Mouse (Mus musculus) CH12.LX (cell line): ENCODE results near the gene Amh. TPM values are rescaled to one million over a fixed set of nuclear protein-coding genes. Genes with fewer than 3 reads are reported as not detected.

Source experiments
- DNase-seq: peaks from one replicate; pipeline ENCODE4 v3.0.0-alpha.2; 2013; ENCODE audit errors: extremely low read depth
- H3K27ac ChIP-seq: 2 replicates; pipeline ENCODE4 v1.5.1; 2012; ENCODE audit warnings: low read depth, mild to moderate bottlenecking, control low read depth, moderate library complexity; ENCODE audit not compliant: insufficient read depth
- H3K27me3 ChIP-seq: replicated peaks from 2 replicates; pipeline ENCODE3; 2012; ENCODE audit warnings: inconsistent platforms
- H3K36me3 ChIP-seq, 2 experiments: replicated peaks in 1 of 2; 2 replicates each; pipeline versions ENCODE3 to v1.6.1; 2012; ENCODE audit warnings: inconsistent platforms in 1 of 2, low read length in 1 of 2, mild to moderate bottlenecking in 1 of 2, mixed read lengths in 1 of 2, moderate library complexity in 1 of 2; ENCODE audit not compliant: control insufficient read depth in 1 of 2, insufficient read depth in 1 of 2
- H3K4me1 ChIP-seq, 2 experiments: 2 replicates each; pipeline ENCODE4 v1.6.1; 2012; ENCODE audit warnings: inconsistent platforms in 1 of 2, moderate library complexity in 1 of 2; ENCODE audit not compliant: insufficient read depth in 2 of 2, control insufficient read depth in 1 of 2
- H3K4me2 ChIP-seq: 2 replicates; pipeline ENCODE4 v1.6.1; 2012; ENCODE audit warnings: low read depth, mild to moderate bottlenecking, control low read depth; ENCODE audit not compliant: poor library complexity, insufficient read depth, severe bottlenecking
- H3K4me3 ChIP-seq, 3 experiments: fragments of 150-350 bp in 1 of 3; sonication (generic) in 1 of 3; replicated peaks in 1 of 3; 2 replicates each; pipeline versions ENCODE3 to v1.5.1; 2011 to 2012; ENCODE audit warnings: low read depth in 2 of 3, low read length in 2 of 3, mild to moderate bottlenecking in 2 of 3, moderate library complexity in 2 of 3, control low read depth in 1 of 3, improper control_type of control experiment in 1 of 3, inconsistent platforms in 1 of 3, mixed read lengths in 1 of 3; ENCODE audit not compliant: poor library complexity in 1 of 3
- H3K79me2 ChIP-seq: replicated peaks from 2 replicates; pipeline ENCODE4 v1.6.1; 2012; ENCODE audit warnings: mild to moderate bottlenecking, moderate library complexity; ENCODE audit not compliant: control insufficient read depth, poor library complexity, insufficient read depth, severe bottlenecking; ENCODE audit errors: extremely low read depth
- H3K9ac ChIP-seq: 2 replicates; pipeline ENCODE4 v1.6.1; 2012; ENCODE audit warnings: low read depth, mild to moderate bottlenecking, control low read depth, moderate library complexity; ENCODE audit not compliant: insufficient read depth
- H3K9me3 ChIP-seq: replicated peaks from 2 replicates; pipeline ENCODE3; 2012; ENCODE audit warnings: low read length, inconsistent platforms, mixed read lengths
- BHLHE40 ChIP-seq: IDR thresholded peaks from 2 replicates; pipeline ENCODE4 v1.6.1; 2011; ENCODE audit warnings: mild to moderate bottlenecking, low read depth, low read length, improper control_type of control experiment
- CHD2 ChIP-seq: IDR thresholded peaks from 2 replicates; pipeline ENCODE4 v1.6.1; 2011; ENCODE audit warnings: low read length, improper control_type of control experiment
- CTCF ChIP-seq, 2 experiments: IDR thresholded peaks in 1 of 2; conservative IDR thresholded peaks in 1 of 2; 2 replicates each; pipeline ENCODE4 v1.5.1; 2011 to 2012; ENCODE audit warnings: low read depth in 2 of 2, low read length in 2 of 2, improper control_type of control experiment in 1 of 2, inconsistent platforms in 1 of 2, mild to moderate bottlenecking in 1 of 2, moderate library complexity in 1 of 2
- E2F4 ChIP-seq: IDR thresholded peaks from 2 replicates; pipeline ENCODE4 v1.6.1; 2011; ENCODE audit warnings: low read depth, low read length, improper control_type of control experiment; ENCODE audit not compliant: insufficient replicate concordance
- ELF1 ChIP-seq: IDR thresholded peaks from 2 replicates; pipeline ENCODE4 v1.6.1; 2014; ENCODE audit warnings: low read depth, mild to moderate bottlenecking, inconsistent platforms, low read length, improper control_type of control experiment
- ETS1 ChIP-seq: conservative IDR thresholded peaks from 2 replicates; pipeline ENCODE4 v1.6.1; 2012; ENCODE audit warnings: low read depth, mild to moderate bottlenecking, inconsistent platforms, low read length, improper control_type of control experiment, moderate library complexity
- HCFC1 ChIP-seq: IDR thresholded peaks from 2 replicates; pipeline ENCODE4 v1.6.1; 2012; ENCODE audit warnings: low read depth, mild to moderate bottlenecking, inconsistent platforms, low read length, improper control_type of control experiment
- JUN ChIP-seq: IDR thresholded peaks from 2 replicates; pipeline ENCODE4 v1.6.1; 2011; ENCODE audit warnings: low read depth, mild to moderate bottlenecking, low read length, improper control_type of control experiment, moderate library complexity; ENCODE audit not compliant: insufficient read depth
- JUND ChIP-seq: conservative IDR thresholded peaks from 2 replicates; pipeline ENCODE4 v1.6.1; 2011; ENCODE audit warnings: low read depth, low read length, improper control_type of control experiment
- KAT2A ChIP-seq: IDR thresholded peaks from 2 replicates; pipeline ENCODE4 v1.6.1; 2012; ENCODE audit warnings: low read length, improper control_type of control experiment, inconsistent platforms; ENCODE audit not compliant: insufficient replicate concordance
- MAX ChIP-seq: IDR thresholded peaks from 2 replicates; pipeline ENCODE4 v1.6.1; 2011; ENCODE audit warnings: low read length, improper control_type of control experiment
- MAZ ChIP-seq: IDR thresholded peaks from 2 replicates; pipeline ENCODE4 v1.6.1; 2012; ENCODE audit warnings: low read depth, mild to moderate bottlenecking, inconsistent platforms, low read length, improper control_type of control experiment, moderate library complexity
- MEF2A ChIP-seq: IDR thresholded peaks from 2 replicates; pipeline ENCODE4 v1.6.1; 2014; ENCODE audit warnings: low read depth, mild to moderate bottlenecking, inconsistent platforms, low read length, improper control_type of control experiment, borderline replicate concordance
- MXI1 ChIP-seq: IDR thresholded peaks from 2 replicates; pipeline ENCODE4 v1.6.1; 2011; ENCODE audit warnings: mild to moderate bottlenecking, low read depth, low read length, improper control_type of control experiment
- MYC ChIP-seq: IDR thresholded peaks from 2 replicates; pipeline ENCODE4 v1.6.1; 2011; ENCODE audit warnings: low read depth, mild to moderate bottlenecking, improper control_type of control experiment, low read length
- NELFE ChIP-seq: IDR thresholded peaks from 2 replicates; pipeline ENCODE4 v1.6.1; 2011; ENCODE audit warnings: low read depth, low read length, improper control_type of control experiment
- NRF1 ChIP-seq: IDR thresholded peaks from 2 replicates; pipeline ENCODE4 v1.6.1; 2014; ENCODE audit warnings: low read depth, mild to moderate bottlenecking, inconsistent platforms, low read length, improper control_type of control experiment, moderate library complexity
- POLR2A ChIP-seq: IDR thresholded peaks from 2 replicates; pipeline ENCODE4 v1.6.1; 2011; ENCODE audit warnings: low read depth, mild to moderate bottlenecking, improper control_type of control experiment, low read length
- POLR2AphosphoS2 ChIP-seq: IDR thresholded peaks from 2 replicates; pipeline ENCODE4 v1.6.1; 2011; ENCODE audit warnings: low read depth, low read length, improper control_type of control experiment
- RAD21 ChIP-seq: IDR thresholded peaks from 2 replicates; pipeline ENCODE4 v1.6.1; 2011; ENCODE audit warnings: low read depth, mild to moderate bottlenecking, low read length, improper control_type of control experiment, moderate library complexity
- SIN3A ChIP-seq: IDR thresholded peaks from 2 replicates; pipeline ENCODE4 v1.6.1; 2012; ENCODE audit warnings: low read length, improper control_type of control experiment, inconsistent platforms
- TBP ChIP-seq: conservative IDR thresholded peaks from 2 replicates; pipeline ENCODE4 v1.6.1; 2011; ENCODE audit warnings: low read depth, low read length, improper control_type of control experiment
- TCF12 ChIP-seq: IDR thresholded peaks from 2 replicates; pipeline ENCODE4 v1.6.1; 2014; ENCODE audit warnings: low read depth, mild to moderate bottlenecking, inconsistent platforms, low read length, improper control_type of control experiment
- USF1 ChIP-seq: IDR thresholded peaks from 2 replicates; pipeline ENCODE4 v1.6.1; 2014; ENCODE audit warnings: low read depth, mild to moderate bottlenecking, inconsistent platforms, low read length, improper control_type of control experiment
- ZKSCAN1 ChIP-seq: IDR thresholded peaks from 2 replicates; pipeline ENCODE4 v1.6.1; 2012; ENCODE audit warnings: low read depth, inconsistent platforms, low read length, improper control_type of control experiment, borderline replicate concordance
- ZMIZ1 ChIP-seq: IDR thresholded peaks from 2 replicates; pipeline ENCODE4 v1.6.1; 2012; ENCODE audit warnings: low read depth, mild to moderate bottlenecking, inconsistent platforms, low read length, improper control_type of control experiment
- ZNF384 ChIP-seq: IDR thresholded peaks from 2 replicates; pipeline ENCODE4 v1.6.1; 2012; ENCODE audit warnings: low read depth, low read length, improper control_type of control experiment, inconsistent platforms
- dilution Hi-C: fragments of 300-500 bp; cut with MboI; formaldehyde crosslinking; loops from 2 replicates; pipeline ENCODE4 v1.14.3; 2020; ENCODE audit warnings: low sequenced_read_pairs; ENCODE audit not compliant: extremely low pct_unique_long_range_greater_than_20kb, extremely low pct_ligation_motif_present
- in situ Hi-C: fragments of 300-500 bp; cut with MboI; formaldehyde crosslinking; loops from 3 replicates; pipeline ENCODE4 v1.14.3; 2019; ENCODE audit warnings: low sequenced_read_pairs, low pct_ligation_motif_present, low pct_unique_long_range_greater_than_20kb, mixed read lengths
- polyA plus RNA-seq: library from polyadenylated mRNA; unstranded; fragments of >175 nt; gene quantifications from 2 replicates; pipeline ENCODE4 v1.2.1, GENCODE M21; 2012; ENCODE audit warnings: low read depth; ENCODE audit not compliant: insufficient read length
- total RNA-seq, 2 experiments: library from RNA; depleted of rRNA; stranded (reverse); fragments of 300-350 nt in 1 of 2; fragments of >200 nt in 1 of 2; gene quantifications; 2 replicates each; pipeline ENCODE4 v1.2.3; 2012 to 2014

The Amh gene
- total and polyA plus RNA-seq, 3 experiments: 0.43 to 1.1 (median 0.59) TPM

DNA sequence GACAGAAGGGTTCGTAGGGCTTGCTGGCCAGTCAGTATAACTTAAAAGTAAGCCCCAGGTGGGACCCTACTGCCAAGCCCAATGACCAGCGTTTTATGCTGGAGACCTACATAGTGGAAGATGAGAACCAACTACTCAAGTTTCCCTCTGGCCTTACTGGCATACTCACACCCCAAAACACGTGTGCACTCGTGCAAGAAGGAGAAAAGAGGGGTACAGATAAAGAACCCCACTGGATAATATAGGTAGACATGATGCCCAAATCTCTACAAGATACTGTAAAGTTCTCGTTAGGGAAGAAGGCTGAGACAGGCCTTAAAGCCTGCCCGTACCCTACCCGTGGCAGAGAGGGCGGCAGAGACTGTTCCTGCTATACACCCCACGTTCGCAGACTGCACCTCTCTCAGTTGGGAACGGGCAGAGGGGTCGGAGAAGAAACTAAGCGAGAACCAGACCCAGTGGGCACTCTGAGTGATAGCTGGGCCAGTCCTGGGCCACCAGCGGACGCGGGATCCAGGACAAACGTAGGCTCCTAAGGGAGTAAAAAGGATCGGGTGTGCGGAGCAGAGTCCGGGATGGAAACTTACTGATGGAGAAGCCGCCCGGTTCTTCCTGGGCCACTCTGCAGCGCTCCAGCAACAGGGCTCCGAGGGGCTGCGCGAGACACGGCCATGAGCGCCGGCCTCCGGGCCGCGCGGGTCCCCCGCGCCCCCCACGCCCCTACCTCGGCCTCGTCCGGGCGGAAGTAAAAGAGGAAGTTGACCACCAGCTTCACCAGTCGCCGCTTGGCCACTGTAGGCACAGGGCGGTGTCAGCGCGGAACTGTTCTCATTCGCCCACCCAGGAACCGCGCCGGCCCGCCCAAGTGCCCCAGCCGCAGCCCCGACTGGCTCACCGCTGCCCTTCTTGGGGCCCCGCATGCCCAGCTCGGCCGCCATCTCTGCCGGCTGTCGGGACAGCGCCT is 7.6 kb upstream of the Amh start:
- peaks cover 47% of the 10 kb centered on the region for H3K79me2 ChIP-seq
- dilution Hi-C loops (no loop called here), in situ Hi-C loops (loop anchor here (5.0 kb wide), 1 partner anchor 35 kb away; no protein-coding TSS in a partner anchor)
- TF ChIP-seq JUN: no peak
- no peak for TF ChIP-seq CTCF (conservative IDR thresholded peaks at IDR 0.05 in 1 of 2, IDR thresholded peaks at IDR 0.05 in 1 of 2; ENCODE audit: low read depth in 2 of 2, low read length in 2 of 2)
- 0 out of 2 replicates have a peak, but pooled peaks have one; percentile 17 for TF ChIP-seq BHLHE40
- TF ChIP-seq MXI1: 0 out of 2 replicates have a peak, but pooled peaks have one; percentile 3
- no peak; the same call in 1 of the 2 replicates for TF ChIP-seq SIN3A
- peak; percentile 65 for TF ChIP-seq HCFC1
- TF ChIP-seq ELF1: peak; percentile 61
- TF ChIP-seq MEF2A: no peak
- no peak for TF ChIP-seq USF1
- 0 out of 2 replicates have a peak, but pooled peaks have one; percentile 28 for TF ChIP-seq MYC
- TF ChIP-seq JUND: no peak
- no peak for TF ChIP-seq NRF1
- 0 out of 2 replicates have a peak, but pooled peaks have one; percentile 20 for TF ChIP-seq MAX
- no peak for TF ChIP-seq ZNF384
- no peak for TF ChIP-seq ETS1
- peak overlapping the region; percentile 75 for H3K4me2 ChIP-seq
- H3K9me3 ChIP-seq: no peaks in the 10 kb centered on the region
- H3K4me1 ChIP-seq: peaks cover 10 to 33% of the 10 kb centered on the region in 2 experiments
- no peaks in the 10 kb centered on the region for H3K27me3 ChIP-seq
- peak overlapping the region; percentile 91 for H3K27ac ChIP-seq
- DNase-seq: peak; percentile 52
- peak overlapping the region; percentile 68 to 94 (median 87) for H3K4me3 ChIP-seq
- peak overlapping the region; percentile 89 for H3K9ac ChIP-seq
- H3K36me3 ChIP-seq: peaks cover 52 to 68% of the 10 kb centered on the region in 2 experiments

DNA sequence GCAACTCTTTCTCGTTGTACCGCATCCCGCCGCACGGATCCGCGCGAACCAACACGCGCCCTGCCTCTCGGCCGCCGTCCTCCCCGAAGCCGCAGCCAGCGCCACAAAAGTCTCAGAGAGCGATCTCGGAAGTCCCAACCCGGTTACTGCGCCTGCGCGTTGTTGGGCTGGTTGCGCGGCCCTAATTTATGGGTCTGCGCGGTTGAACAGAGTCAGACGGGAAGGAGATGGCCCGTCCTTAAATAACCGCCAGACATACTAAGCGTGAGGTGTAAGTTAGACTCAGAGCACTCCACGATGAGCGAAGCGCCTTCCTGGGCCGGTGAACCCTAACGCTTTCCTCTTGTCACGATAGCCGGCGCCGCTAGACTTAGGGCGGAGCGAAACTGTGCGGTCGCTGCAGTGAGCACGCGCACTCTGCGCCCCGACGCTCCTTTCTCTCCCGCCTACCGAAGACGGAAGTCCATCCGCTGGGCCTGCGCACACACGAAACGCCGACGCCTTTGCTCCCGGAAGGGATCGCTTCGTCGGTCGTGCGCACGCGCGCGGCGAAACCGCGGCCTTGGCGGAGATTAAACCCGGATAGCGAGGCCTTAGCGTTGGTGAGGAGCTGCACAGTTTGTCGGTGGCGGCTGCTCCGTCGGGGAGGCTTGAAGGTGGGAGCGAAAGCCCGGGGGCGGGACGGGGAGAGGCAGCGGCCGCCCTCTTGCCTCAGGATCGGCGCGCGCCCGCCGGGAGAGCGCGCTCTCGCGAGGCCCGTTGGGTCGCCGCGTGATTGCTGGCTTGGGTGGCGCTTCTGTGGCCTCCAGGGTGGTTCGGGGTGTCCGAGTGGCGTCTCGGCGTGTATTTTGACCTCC is 6.7 kb upstream of the Amh start, which contains the start of the genes Sf3a2 and Plekhj1:
Gene Sf3a2, plus strand, starts transcription at position 49 of the 857 bp plus-strand sequence.
Gene Plekhj1, minus strand, starts transcription at position 477 of the 857 bp plus-strand sequence.
- no peaks in the 10 kb centered on the region for H3K27me3 ChIP-seq
- peak within 1 kb of the TSS; percentile 68 to 94 (median 87) for H3K4me3 ChIP-seq
- peak within 1 kb of the TSS; percentile 99 for H3K9ac ChIP-seq
- H3K27ac ChIP-seq: peak within 1 kb of the TSS; percentile 91
- dilution Hi-C loops: no loop called here
- no peaks in the 10 kb centered on the region for H3K9me3 ChIP-seq
- in situ Hi-C loops: loop anchor here (5.0 kb wide), 1 partner anchor 36 kb away; no protein-coding TSS in a partner anchor
- peaks cover 52 to 68% of the 10 kb centered on the region in 2 experiments for H3K36me3 ChIP-seq
- H3K79me2 ChIP-seq: peaks cover 47% of the 10 kb centered on the region
- peaks cover 10 to 33% of the 10 kb centered on the region in 2 experiments for H3K4me1 ChIP-seq
- peak; percentile 96 for DNase-seq
- peak within 1 kb of the TSS; percentile 75 for H3K4me2 ChIP-seq
- TF ChIP-seq HCFC1 (peak; percentile 88), ZMIZ1 (peak; percentile 59), TCF12 (peak; percentile 61), TBP (peak; percentile 71), BHLHE40 (peak; percentile 41; the same call in 1 of the 2 replicates), MAZ (no peak), E2F4 (peak; percentile 44; the same call in 1 of the 2 replicates), NELFE (peak; percentile 76), CHD2 (peak; percentile 95), JUND (no peak), MYC (peak; percentile 83), ZKSCAN1 (no peak), NRF1 (peak; percentile 88), POLR2A (peak; percentile 94), KAT2A (peak; percentile 94), POLR2AphosphoS2 (peak; percentile 70; the same call in 1 of the 2 replicates), RAD21 (no peak), ELF1 (peak; percentile 94)
